Mouse (Mus musculus): ENCODE data around the gene Scarf1. TPM values are rescaled to one million over a fixed set of nuclear protein-coding genes. Genes with fewer than 3 reads are reported as not detected.

Scarf1 gene
- total and polyA plus RNA-seq, 3 experiments: 0.24 to 0.90 (median 0.76) TPM

- DNase-seq (ENCODE audit: extremely low read depth): peak; percentile 98
- Histone ChIP-seq H3K4me1 (ENCODE audit: control insufficient read depth in 1 of 2, insufficient read depth in 2 of 2) (peaks cover 24 to 52% of the 10 kb centered on the region in 2 experiments), H3K4me2 (ENCODE audit: insufficient read depth, low read depth, poor library complexity, severe bottlenecking) (no peak overlapping the region), H3K9ac (ENCODE audit: insufficient read depth, low read depth) (no peak overlapping the region), H3K9me3 (replicated peaks; ENCODE audit: low read length) (no peaks in the 10 kb centered on the region), H3K79me2 (replicated peaks; ENCODE audit: control insufficient read depth, extremely low read depth, insufficient read depth, poor library complexity, severe bottlenecking) (no peaks in the 10 kb centered on the region), H3K36me3 (replicated peaks in 1 of 2; ENCODE audit: control insufficient read depth in 1 of 2, insufficient read depth in 1 of 2, low read length in 1 of 2) (peaks cover 18 to 45% of the 10 kb centered on the region in 2 experiments), H3K4me3 (replicated peaks in 1 of 3; ENCODE audit: low read depth in 2 of 3, low read length in 2 of 3, poor library complexity in 1 of 3) (no peak overlapping the region), H3K27me3 (replicated peaks) (no peaks in the 10 kb centered on the region), H3K27ac (ENCODE audit: insufficient read depth, low read depth) (no peak overlapping the region)
- dilution Hi-C loops (cut with MboI; ENCODE audit: extremely low pct_ligation_motif_present, extremely low pct_unique_long_range_greater_than_20kb, low sequenced_read_pairs) (no loop called here), in situ Hi-C loops (cut with MboI; ENCODE audit: low pct_ligation_motif_present, low pct_unique_long_range_greater_than_20kb, low sequenced_read_pairs) (loop anchor here (5.0 kb wide), 1 partner anchor 41 kb away; the partner anchor contains the start of gene Slc43a2)
- TF ChIP-seq MAX (IDR thresholded peaks at IDR 0.05; ENCODE audit: low read length) (peak; percentile 41; the same call in 1 of the 2 replicates), NELFE (IDR thresholded peaks at IDR 0.05; ENCODE audit: low read depth, low read length) (peak; percentile 72; the same call in 1 of the 2 replicates), MYC (IDR thresholded peaks at IDR 0.05; ENCODE audit: low read depth, low read length) (peak; percentile 69; the same call in 1 of the 2 replicates), ZNF384 (IDR thresholded peaks at IDR 0.05; ENCODE audit: low read depth, low read length) (0 out of 2 replicates have a peak, but pooled peaks have one; percentile 21), MXI1 (IDR thresholded peaks at IDR 0.05; ENCODE audit: low read depth, low read length) (peak; percentile 43; the same call in 1 of the 2 replicates), MEF2A (IDR thresholded peaks at IDR 0.05; ENCODE audit: borderline replicate concordance, low read depth, low read length) (peak; percentile 78), ZC3H11A (IDR thresholded peaks at IDR 0.05; ENCODE audit: low read depth, low read length) (peak; percentile 97), USF1 (IDR thresholded peaks at IDR 0.05; ENCODE audit: low read depth, low read length) (no peak), JUND (conservative IDR thresholded peaks at IDR 0.05; ENCODE audit: low read depth, low read length) (peak; percentile 58; the same call in 1 of the 2 replicates), MAZ (IDR thresholded peaks at IDR 0.05; ENCODE audit: low read depth, low read length) (0 out of 2 replicates have a peak, but pooled peaks have one; percentile 54), NRF1 (IDR thresholded peaks at IDR 0.05; ENCODE audit: low read depth, low read length) (0 out of 2 replicates have a peak, but pooled peaks have one; percentile 33), SMC3 (IDR thresholded peaks at IDR 0.05; ENCODE audit: low read depth, low read length) (peak; percentile 100), IRF4 (IDR thresholded peaks at IDR 0.05; ENCODE audit: low read depth, low read length) (peak; percentile 59), CTCF (conservative IDR thresholded peaks at IDR 0.05 in 1 of 2, IDR thresholded peaks at IDR 0.05 in 1 of 2; ENCODE audit: low read depth in 2 of 2, low read length in 2 of 2) (peak; percentile 85 to 99), POLR2A (IDR thresholded peaks at IDR 0.05; ENCODE audit: low read depth, low read length) (no peak), UBTF (IDR thresholded peaks at IDR 0.05; ENCODE audit: low read depth, low read length) (no peak), SIN3A (IDR thresholded peaks at IDR 0.05; ENCODE audit: low read length) (peak; percentile 87), ETS1 (conservative IDR thresholded peaks at IDR 0.05; ENCODE audit: low read depth, low read length) (no peak), TCF12 (IDR thresholded peaks at IDR 0.05; ENCODE audit: low read depth, low read length) (0 out of 2 replicates have a peak, but pooled peaks have one; percentile 14)
Measured at GRCm38 (mm10) chr11:75572854-75573650, 59.7 kb downstream of the Scarf1 start.

Data from CH12.LX (cell line).